Mouse (Mus musculus) cerebellum, adult 18-20 months (tissue): ENCODE measurements at regions not wholly inside any gene's neighbourhood (a gene's known extent, or its start where the extent isn't known, plus 50 kb on each side); places are given as distances from the start of the nearest gene placed in this dataset.

Experiments used
- DNase-seq, 2 experiments: peaks; one replicate each; pipeline ENCODE4 v3.0.0; 2021

GRCm38 (mm10) chr2:174897424-174897823 is 112.6 kb upstream of the Gm14444 start:
- no peak for DNase-seq

GRCm38 (mm10) chr2:174899940-174900670 is 109.9 kb upstream of the Gm14444 start:
- no peak for DNase-seq

GRCm38 (mm10) chr2:174900671-174900991 is 109.4 kb upstream of the Gm14444 start:
- DNase-seq, result peak; percentile 28 to 44

GRCm38 (mm10) chr2:174901801-174902200 is 108.2 kb upstream of the Gm14444 start:
- DNase-seq, result no peak

- DNase-seq, result no peak
These were observed 106.4 kb upstream of the Gm14444 start for GRCm38 (mm10) chr2:174903627-174904026.

GRCm38 (mm10) chr2:174905865-174906639 is 104.0 kb upstream of the Gm14444 start:
- peak; percentile 7 for DNase-seq

GRCm38 (mm10) chr2:174917146-174917905 is 92.7 kb upstream of the Gm14444 start:
- DNase-seq, result no peak

GRCm38 (mm10) chr2:174917975-174918374 is 92.1 kb upstream of the Gm14444 start:
- no peak for DNase-seq

- no peak for DNase-seq
These were observed 87.8 kb upstream of the Gm14444 start for GRCm38 (mm10) chr2:174922208-174922607.

GRCm38 (mm10) chr2:174929718-174930117 is 80.3 kb upstream of the Gm14444 start:
- no peak for DNase-seq

GRCm38 (mm10) chr2:174932137-174933012 is 77.7 kb upstream of the Gm14444 start:
- peak; percentile 65 to 85 for DNase-seq

GRCm38 (mm10) chr2:174933013-174933353 is 77.1 kb upstream of the Gm14444 start:
- DNase-seq, result no peak

- no peak for DNase-seq
These were observed 73.4 kb upstream of the Gm14444 start for GRCm38 (mm10) chr2:174936665-174937064.

GRCm38 (mm10) chr2:174937930-174938329 is 72.1 kb upstream of the Gm14444 start:
- DNase-seq, result no peak

- no peak for DNase-seq
These were observed 67.8 kb upstream of the Gm14444 start for GRCm38 (mm10) chr2:174942221-174942620.

GRCm38 (mm10) chr2:174948106-174948505 is 61.9 kb upstream of the Gm14444 start:
- peak; percentile 10 to 13 for DNase-seq
